Mouse (Mus musculus): ENCODE results near the gene Sri. TPM values are rescaled to one million over a fixed set of nuclear protein-coding genes. Genes with fewer than 3 reads are reported as not detected.
"Not testable (repeated sequence)": the region's sequence is repeated elsewhere in the genome, so short reads cannot be mapped to it uniquely, and the experiment has no call there.

Gene Sri
- 224 and 247 TPM in 2 replicates for polyA plus RNA-seq (2015; fragmentation: Nextera tagmentation; extraction: Ambion mirVana)

- Histone ChIP-seq H3K36me3 (ENCODE audit: control insufficient read depth, insufficient read depth) (no peaks in the 10 kb centered on the region), H3K27me3 (ENCODE audit: control insufficient read depth, insufficient read depth, low read length) (no peaks in the 10 kb centered on the region), H3K4me1 (ENCODE audit: control insufficient read depth, insufficient read depth, low read length) (no peaks in the 10 kb centered on the region), H3K4me3 (ENCODE audit: low read length) (no peak within 1 kb of the TSS), H3K4me2 (ENCODE audit: low read depth, low read length) (no peak within 1 kb of the TSS), H3K27ac (ENCODE audit: low read length) (no peak within 1 kb of the TSS), H3K9me3 (replicated peaks; ENCODE audit: control insufficient read depth, low read length) (no peaks in the 10 kb centered on the region), H3K9ac (ENCODE audit: low read length) (no peak within 1 kb of the TSS)
- 77% methylated on average over 6 of the region's 6 CpGs for WGBS
- no peak for ATAC-seq (replicated peaks; ENCODE audit: extremely low read depth, insufficient read depth, low FRiP score)
Observed at GRCm38 (mm10) chr5:8045855-8046254, at the start of gene Sri. Gene Sri, plus strand, starts transcription at chr5:8046078.

DNA sequence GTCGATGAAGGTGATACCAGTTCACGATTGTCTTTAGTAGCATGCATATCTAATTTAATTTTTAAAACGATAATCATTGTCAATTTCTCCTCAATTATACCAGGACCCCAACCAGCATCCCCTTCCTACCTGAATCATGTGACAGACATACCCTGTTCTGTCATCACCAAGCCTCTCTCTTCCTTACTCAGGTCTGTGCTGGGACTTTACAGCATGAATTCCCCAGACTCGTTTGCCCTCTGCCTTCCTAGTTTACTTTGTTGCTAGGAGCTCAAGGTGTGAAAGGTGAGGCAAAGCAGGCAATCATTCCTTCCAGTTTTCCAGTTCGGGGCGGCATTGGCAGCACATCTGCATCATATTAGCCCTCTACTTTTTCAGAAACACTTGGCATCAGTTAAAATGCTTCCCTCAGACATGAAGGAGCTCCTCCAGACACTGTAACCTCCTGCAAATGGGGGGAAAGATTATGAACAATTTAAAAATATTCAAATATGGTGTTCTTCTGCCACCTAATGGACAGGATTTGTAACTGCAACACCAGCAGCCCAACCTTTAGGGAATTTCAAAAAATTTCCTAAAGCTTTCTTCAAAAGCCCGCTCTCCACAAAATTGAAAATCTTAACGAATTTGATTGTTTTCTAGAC is 49.4 kb upstream of the Sri start:
- WGBS: 48% methylated on average over 8 of the region's 8 CpGs
- Histone ChIP-seq H3K27me3 (ENCODE audit: control insufficient read depth, insufficient read depth, low read length) (no peaks in the 10 kb centered on the region), H3K36me3 (ENCODE audit: control insufficient read depth, insufficient read depth) (no peaks in the 10 kb centered on the region), H3K4me2 (ENCODE audit: low read depth, low read length) (no peak overlapping the region), H3K4me3 (ENCODE audit: low read length) (no peak overlapping the region), H3K9ac (ENCODE audit: low read length) (no peak overlapping the region), H3K9me3 (replicated peaks; ENCODE audit: control insufficient read depth, low read length) (no peaks in the 10 kb centered on the region), H3K4me1 (ENCODE audit: control insufficient read depth, insufficient read depth, low read length) (no peaks in the 10 kb centered on the region; the same call in 1 of the 2 replicates), H3K27ac (ENCODE audit: low read length) (no peak overlapping the region)
- no peak for ATAC-seq (replicated peaks; ENCODE audit: extremely low read depth, insufficient read depth, low FRiP score)

DNA sequence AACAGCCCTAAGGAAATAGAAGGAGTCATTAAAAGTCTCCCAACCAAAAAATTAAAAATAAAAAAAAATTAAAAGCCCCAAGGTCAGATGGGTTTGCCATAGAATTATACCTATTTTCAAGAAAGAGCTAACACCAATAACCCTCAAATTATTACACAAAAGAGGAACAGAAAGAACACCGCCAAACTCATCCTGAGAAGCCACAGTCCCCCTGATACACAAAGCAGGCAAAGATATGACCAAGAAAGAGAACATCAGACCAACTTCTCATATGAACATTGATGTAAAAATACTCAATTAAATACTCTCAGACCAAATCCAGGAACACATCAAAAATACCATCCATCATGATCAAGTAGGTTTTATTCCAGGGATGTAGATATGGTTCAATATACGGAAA is 48.8 kb upstream of the Sri start:
- Histone ChIP-seq H3K27me3 (ENCODE audit: control insufficient read depth, insufficient read depth, low read length) (no peaks in the 10 kb centered on the region), H3K9me3 (replicated peaks; ENCODE audit: control insufficient read depth, low read length) (no peaks in the 10 kb centered on the region), H3K36me3 (ENCODE audit: control insufficient read depth, insufficient read depth) (no peaks in the 10 kb centered on the region), H3K27ac (ENCODE audit: low read length) (no peak overlapping the region), H3K4me1 (ENCODE audit: control insufficient read depth, insufficient read depth, low read length) (no peaks in the 10 kb centered on the region; the same call in 1 of the 2 replicates), H3K9ac (ENCODE audit: low read length) (no peak overlapping the region), H3K4me2 (ENCODE audit: low read depth, low read length) (no peak overlapping the region), H3K4me3 (ENCODE audit: low read length) (no peak overlapping the region)
- 91% methylated on average over 2 of the region's 2 CpGs for WGBS
- ATAC-seq (replicated peaks; ENCODE audit: extremely low read depth, insufficient read depth, low FRiP score): no peak

- Histone ChIP-seq H3K4me2 (ENCODE audit: low read depth, low read length) (no peak overlapping the region), H3K4me1 (ENCODE audit: control insufficient read depth, insufficient read depth, low read length) (no peaks in the 10 kb centered on the region; the same call in 1 of the 2 replicates), H3K9me3 (replicated peaks; ENCODE audit: control insufficient read depth, low read length) (no peaks in the 10 kb centered on the region), H3K27ac (ENCODE audit: low read length) (no peak overlapping the region), H3K36me3 (ENCODE audit: control insufficient read depth, insufficient read depth) (no peaks in the 10 kb centered on the region), H3K4me3 (ENCODE audit: low read length) (no peak overlapping the region), H3K9ac (ENCODE audit: low read length) (no peak overlapping the region), H3K27me3 (ENCODE audit: control insufficient read depth, insufficient read depth, low read length) (no peaks in the 10 kb centered on the region)
- ATAC-seq (replicated peaks; ENCODE audit: extremely low read depth, insufficient read depth, low FRiP score): no peak
- 72% methylated on average over 10 of the region's 10 CpGs for WGBS
Observed at GRCm38 (mm10) chr5:8000466-8000865, 45.4 kb upstream of the Sri start.

DNA sequence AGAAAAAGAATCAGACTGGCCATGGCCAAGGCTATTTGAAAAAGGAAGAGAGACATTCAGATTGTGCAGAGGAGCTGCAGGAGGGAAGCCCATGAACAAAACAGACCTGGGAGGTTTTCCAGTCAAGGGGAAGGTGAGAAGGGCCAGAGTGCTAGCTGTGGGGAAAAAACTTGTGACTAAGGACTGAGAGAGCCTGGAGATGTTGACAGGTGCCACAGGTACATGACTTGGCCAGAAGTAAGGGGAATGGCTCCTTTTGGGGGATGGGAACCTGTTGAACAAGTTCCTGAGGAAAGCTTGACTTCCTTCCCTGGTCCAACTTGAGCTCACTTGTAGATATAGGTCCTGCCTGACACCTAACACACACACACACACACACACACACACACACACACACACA is 43.1 kb upstream of the Sri start:
- ATAC-seq (replicated peaks; ENCODE audit: extremely low read depth, insufficient read depth, low FRiP score): no peak
- Histone ChIP-seq H3K36me3 (ENCODE audit: control insufficient read depth, insufficient read depth) (no peaks in the 10 kb centered on the region), H3K4me1 (ENCODE audit: control insufficient read depth, insufficient read depth, low read length) (no peaks in the 10 kb centered on the region), H3K9ac (ENCODE audit: low read length) (no peak overlapping the region), H3K9me3 (replicated peaks; ENCODE audit: control insufficient read depth, low read length) (no peaks in the 10 kb centered on the region), H3K4me3 (ENCODE audit: low read length) (no peak overlapping the region), H3K27ac (ENCODE audit: low read length) (no peak overlapping the region), H3K27me3 (ENCODE audit: control insufficient read depth, insufficient read depth, low read length) (no peaks in the 10 kb centered on the region), H3K4me2 (ENCODE audit: low read depth, low read length) (no peak overlapping the region)

GRCm38 (mm10) chr5:8013276-8013675 is 32.6 kb upstream of the Sri start:
- no peak for ATAC-seq (replicated peaks; ENCODE audit: extremely low read depth, insufficient read depth, low FRiP score)
- Histone ChIP-seq H3K4me1 (ENCODE audit: control insufficient read depth, insufficient read depth, low read length) (no peaks in the 10 kb centered on the region), H3K4me3 (ENCODE audit: low read length) (no peak overlapping the region), H3K27ac (ENCODE audit: low read length) (no peak overlapping the region), H3K9ac (ENCODE audit: low read length) (no peak overlapping the region), H3K36me3 (ENCODE audit: control insufficient read depth, insufficient read depth) (no peaks in the 10 kb centered on the region), H3K9me3 (replicated peaks; ENCODE audit: control insufficient read depth, low read length) (no peaks in the 10 kb centered on the region), H3K4me2 (ENCODE audit: low read depth, low read length) (no peak overlapping the region), H3K27me3 (ENCODE audit: control insufficient read depth, insufficient read depth, low read length) (no peaks in the 10 kb centered on the region)
- WGBS: 78% methylated on average over 3 of the region's 3 CpGs

- H3K27me3 ChIP-seq (ENCODE audit: control insufficient read depth, insufficient read depth, low read length); H3K9ac ChIP-seq (ENCODE audit: low read length); H3K36me3 ChIP-seq (ENCODE audit: control insufficient read depth, insufficient read depth); H3K4me2 ChIP-seq (ENCODE audit: low read depth, low read length); ATAC-seq (replicated peaks; ENCODE audit: extremely low read depth, insufficient read depth, low FRiP score); H3K4me3 ChIP-seq (ENCODE audit: low read length); H3K27ac ChIP-seq (ENCODE audit: low read length); H3K4me1 ChIP-seq (ENCODE audit: control insufficient read depth, insufficient read depth, low read length); H3K9me3 ChIP-seq (replicated peaks; ENCODE audit: control insufficient read depth, low read length): not testable (repeated sequence)
- 84% methylated on average over 6 of the region's 6 CpGs for WGBS
Observed at GRCm38 (mm10) chr5:8034596-8034995, 11.3 kb upstream of the Sri start.

DNA sequence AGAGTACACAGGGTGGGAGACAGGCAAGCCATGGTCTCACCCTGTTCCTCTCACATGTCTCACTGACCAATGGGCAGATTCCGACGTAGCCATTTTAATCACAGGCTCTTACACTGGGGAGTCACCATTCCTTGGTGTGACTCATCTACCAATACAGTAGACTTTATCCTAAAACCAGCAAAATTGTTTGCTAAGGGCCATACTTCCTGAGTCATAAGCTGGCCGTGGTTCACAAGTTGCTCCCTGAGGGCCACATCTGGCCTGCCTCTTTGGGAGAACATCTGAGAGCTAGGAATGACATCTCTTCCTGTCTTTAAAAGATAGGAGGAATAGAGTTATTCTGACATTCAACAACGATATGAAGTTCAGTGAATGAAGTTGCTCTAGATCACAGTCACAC is 7.9 kb downstream of the Sri start:
- no peak overlapping the region for H3K9ac ChIP-seq (ENCODE audit: low read length)

DNA sequence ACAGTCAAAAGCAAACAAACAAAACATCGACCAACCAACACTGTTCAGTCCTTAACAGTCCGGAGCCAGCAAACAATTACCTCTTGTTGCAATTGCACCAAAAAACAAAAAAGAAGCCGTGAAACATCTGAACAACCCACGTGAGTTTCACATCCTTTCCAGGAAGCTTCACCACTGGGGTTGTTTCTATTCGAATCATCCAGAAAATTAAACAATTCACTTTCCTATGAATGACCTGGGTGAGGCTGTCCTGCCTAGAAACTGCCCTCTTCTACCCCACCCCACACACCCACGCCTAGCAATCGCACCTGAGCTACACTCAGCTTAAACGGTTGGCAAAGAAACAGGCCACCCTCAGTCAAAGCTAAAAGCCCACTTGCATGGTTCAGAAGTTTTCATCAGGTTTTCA is 9.8 kb downstream of the Sri start:
- peak overlapping the region; percentile 81 for H3K9ac ChIP-seq (ENCODE audit: low read length)
- ATAC-seq (replicated peaks; ENCODE audit: extremely low read depth, insufficient read depth, low FRiP score): peak; percentile 18; the same call in 1 of the 2 replicates
- peak overlapping the region; percentile 66 for H3K4me3 ChIP-seq (ENCODE audit: low read length)
- no peaks in the 10 kb centered on the region for H3K9me3 ChIP-seq (replicated peaks; ENCODE audit: control insufficient read depth, low read length)
- H3K36me3 ChIP-seq (ENCODE audit: control insufficient read depth, insufficient read depth): peaks cover 20% of the 10 kb centered on the region
- H3K4me1 ChIP-seq (ENCODE audit: control insufficient read depth, insufficient read depth, low read length): peaks cover 13% of the 10 kb centered on the region
- H3K27me3 ChIP-seq (ENCODE audit: control insufficient read depth, insufficient read depth, low read length): no peaks in the 10 kb centered on the region
- H3K4me2 ChIP-seq (ENCODE audit: low read depth, low read length): peak overlapping the region; percentile 74
- WGBS: 32% methylated on average over 8 of the region's 8 CpGs
- H3K27ac ChIP-seq (ENCODE audit: low read length): peak overlapping the region; percentile 94

More for the DNA sequence above, 7.9 kb downstream of the Sri start:
- Histone ChIP-seq H3K27me3 (ENCODE audit: control insufficient read depth, insufficient read depth, low read length) (no peaks in the 10 kb centered on the region), H3K4me1 (ENCODE audit: control insufficient read depth, insufficient read depth, low read length) (peaks cover 13% of the 10 kb centered on the region), H3K4me3 (ENCODE audit: low read length) (no peak overlapping the region), H3K36me3 (ENCODE audit: control insufficient read depth, insufficient read depth) (peaks cover 5% of the 10 kb centered on the region; the same call in 1 of the 2 replicates), H3K9me3 (replicated peaks; ENCODE audit: control insufficient read depth, low read length) (no peaks in the 10 kb centered on the region), H3K27ac (ENCODE audit: low read length) (no peak overlapping the region), H3K4me2 (ENCODE audit: low read depth, low read length) (no peak overlapping the region)
- 69% methylated on average over 4 of the region's 4 CpGs for WGBS
- no peak for ATAC-seq (replicated peaks; ENCODE audit: extremely low read depth, insufficient read depth, low FRiP score)
